Mouse (Mus musculus): Measurements from ENCODE around the gene Spata2l. TPM values are rescaled to one million over a fixed set of nuclear protein-coding genes. Genes with fewer than 3 reads are reported as not detected.
"Not testable (repeated sequence)": the region's sequence is repeated elsewhere in the genome, so short reads cannot be mapped to it uniquely, and the experiment has no call there.

Gene Spata2l
- total RNA-seq, 1 experiment from 2014 or later, result 1.8 TPM

DNA sequence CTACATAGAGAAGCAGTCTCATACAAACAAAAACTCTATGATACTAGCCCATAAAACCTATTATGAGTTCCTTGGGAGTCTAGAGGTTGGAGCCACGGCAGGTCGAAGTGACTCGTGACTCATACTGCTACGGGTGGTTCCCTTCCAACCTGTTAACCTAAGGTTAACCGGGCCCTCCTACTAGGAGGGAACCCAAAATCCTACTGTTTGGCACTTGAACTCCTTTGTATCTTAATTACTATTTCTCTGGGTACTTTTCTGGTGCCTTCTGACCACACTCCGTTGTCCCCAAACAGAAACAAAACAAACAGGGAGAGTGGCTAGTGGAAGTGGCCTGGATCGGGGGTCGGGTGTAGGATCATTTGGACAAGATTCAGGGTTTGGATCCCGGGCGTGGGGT is 24.2 kb downstream of the Spata2l start:
- ATAC-seq (replicated peaks; ENCODE audit: low read depth, poor library complexity, severe bottlenecking), result no peak

DNA sequence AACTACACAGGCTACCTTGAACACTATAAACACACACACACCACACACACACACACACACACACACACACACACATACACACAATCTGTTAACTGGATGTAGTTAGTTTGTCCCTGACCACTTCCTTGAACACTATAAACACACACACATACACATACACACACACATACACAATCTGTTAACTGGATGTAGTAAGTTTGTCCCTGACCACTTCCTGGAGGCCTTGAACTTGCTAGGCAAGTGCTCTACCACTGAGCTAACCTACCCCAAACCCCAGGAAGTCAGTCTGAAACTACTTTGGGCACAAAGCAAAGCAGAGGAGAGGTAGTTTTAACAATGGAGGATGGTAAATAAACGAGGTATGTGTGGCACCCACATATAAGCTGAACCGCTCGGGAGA is 32.5 kb downstream of the Spata2l start:
- ATAC-seq (replicated peaks; ENCODE audit: low read depth, poor library complexity, severe bottlenecking), result no peak

DNA sequence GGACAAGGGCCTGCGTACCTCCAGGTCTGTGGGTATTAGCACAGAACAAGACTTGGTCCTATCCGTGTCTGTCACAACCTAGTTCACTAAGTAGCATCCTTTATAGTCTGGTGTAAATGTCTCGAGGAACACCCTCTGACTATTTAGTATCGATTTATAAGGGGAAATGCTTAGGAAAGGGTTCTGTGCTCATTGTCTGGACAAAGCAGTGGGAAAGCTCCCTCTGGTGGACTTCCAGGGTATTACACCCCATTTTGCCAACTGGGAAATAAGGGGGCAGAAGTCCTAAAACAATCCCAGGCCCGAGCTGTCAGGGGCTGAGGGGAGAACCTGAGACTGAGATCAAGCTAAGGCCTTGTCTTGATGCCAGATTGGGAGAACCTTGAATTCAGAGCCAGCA is 33.7 kb downstream of the Spata2l start:
- ATAC-seq (replicated peaks; ENCODE audit: low read depth, poor library complexity, severe bottlenecking), result peak; percentile 68

DNA sequence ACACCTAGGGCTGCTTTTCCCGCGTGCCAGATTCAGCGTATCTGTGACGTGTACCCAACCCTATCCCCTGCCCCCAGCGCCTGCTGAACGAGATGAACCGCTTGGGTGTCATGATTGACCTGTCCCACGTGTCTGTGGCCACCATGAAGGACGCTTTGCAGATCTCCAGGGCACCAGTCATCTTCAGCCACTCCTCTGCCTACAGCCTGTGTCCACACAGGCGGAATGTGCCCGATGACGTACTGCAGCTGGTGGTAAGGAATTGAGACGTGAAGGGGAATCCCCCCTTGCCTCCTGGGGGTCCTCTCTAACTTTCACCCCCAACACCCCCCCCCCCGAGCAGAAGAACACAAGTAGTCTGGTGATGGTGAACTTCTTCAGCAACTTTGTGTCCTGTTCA is 36.2 kb downstream of the Spata2l start:
- no peak for ATAC-seq (replicated peaks; ENCODE audit: low read depth, poor library complexity, severe bottlenecking)

DNA sequence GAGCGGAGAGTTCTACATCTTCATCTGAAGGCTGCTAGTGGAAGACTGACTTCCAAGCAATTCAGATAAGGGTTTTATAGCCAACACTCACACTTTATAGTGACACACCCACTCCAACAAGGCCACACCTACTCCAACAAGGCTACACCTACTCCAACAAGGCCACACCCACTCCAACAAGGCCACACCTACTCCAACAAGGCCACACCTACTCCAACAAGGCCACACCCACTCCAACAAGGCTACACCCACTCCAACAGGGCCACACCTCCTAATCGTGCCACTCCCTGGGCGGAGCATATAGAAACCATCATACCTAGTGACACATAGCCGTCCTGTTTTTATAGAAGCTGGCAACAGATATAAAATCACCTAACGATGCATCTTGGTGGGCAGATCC is 39.0 kb downstream of the Spata2l start:
- not testable (repeated sequence) for ATAC-seq (replicated peaks; ENCODE audit: low read depth, poor library complexity, severe bottlenecking)

DNA sequence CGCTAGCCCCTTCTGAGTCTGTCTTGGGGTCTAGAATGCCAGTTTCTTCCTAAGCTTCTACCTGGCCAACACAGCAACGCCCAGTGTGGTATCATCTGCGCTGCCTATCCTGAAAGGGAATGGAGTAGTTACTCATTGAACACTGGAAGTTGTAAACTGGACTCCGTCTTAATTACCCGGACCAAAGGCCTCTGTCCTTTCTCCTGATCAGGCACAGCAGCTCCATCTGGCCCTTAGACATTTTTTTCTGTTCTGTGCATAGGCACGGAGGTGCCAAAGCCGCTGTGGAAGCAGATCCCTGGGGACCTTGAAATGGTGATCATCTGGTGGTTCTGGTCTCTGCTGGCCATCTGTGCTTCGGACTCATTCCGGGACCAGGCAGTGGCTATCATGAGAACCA is 42.3 kb downstream of the Spata2l start:
- no peak for ATAC-seq (replicated peaks; ENCODE audit: low read depth, poor library complexity, severe bottlenecking)

DNA sequence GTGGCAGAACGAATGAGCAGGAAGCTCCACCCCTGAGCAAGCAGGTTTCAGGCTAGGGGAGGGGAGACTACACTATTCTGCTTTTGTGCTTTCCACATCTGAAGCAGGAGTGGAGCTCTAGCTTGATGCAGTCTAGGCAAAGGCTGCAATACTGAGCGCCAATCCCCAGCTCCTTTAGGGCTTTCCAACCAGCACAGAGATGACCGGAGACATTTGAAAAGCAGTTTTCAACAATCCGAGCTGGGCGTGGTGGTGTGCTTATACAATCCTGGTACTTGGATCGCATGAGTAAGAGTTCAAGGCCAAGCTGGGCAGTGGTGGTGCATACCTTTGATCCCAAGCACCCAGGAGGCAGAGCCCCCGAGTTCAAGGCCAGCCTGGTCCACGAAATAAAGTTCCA is 44.1 kb downstream of the Spata2l start:
- no peak for ATAC-seq (replicated peaks; ENCODE audit: low read depth, poor library complexity, severe bottlenecking)

DNA sequence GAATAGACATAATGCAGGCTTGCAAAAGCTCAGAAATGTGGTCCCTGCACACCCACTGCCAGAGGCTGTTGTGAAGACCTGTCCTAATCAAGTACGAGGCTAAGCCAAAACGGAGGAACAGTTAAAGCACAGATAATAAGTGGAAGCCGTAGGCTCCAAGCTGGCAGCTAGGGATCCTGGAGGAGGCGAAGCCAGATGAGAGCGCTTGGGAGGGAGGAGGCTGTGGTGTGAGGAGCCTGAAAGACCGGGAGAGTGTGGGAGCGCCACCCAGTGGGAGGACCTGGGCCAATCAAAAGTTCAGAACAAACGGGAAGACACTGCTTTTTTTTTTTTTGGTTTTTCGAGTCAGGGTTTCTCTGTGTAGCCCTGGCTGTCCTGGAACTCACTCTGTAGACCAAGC is 45.4 kb downstream of the Spata2l start:
- ATAC-seq (replicated peaks; ENCODE audit: low read depth, poor library complexity, severe bottlenecking), result peak; percentile 93

DNA sequence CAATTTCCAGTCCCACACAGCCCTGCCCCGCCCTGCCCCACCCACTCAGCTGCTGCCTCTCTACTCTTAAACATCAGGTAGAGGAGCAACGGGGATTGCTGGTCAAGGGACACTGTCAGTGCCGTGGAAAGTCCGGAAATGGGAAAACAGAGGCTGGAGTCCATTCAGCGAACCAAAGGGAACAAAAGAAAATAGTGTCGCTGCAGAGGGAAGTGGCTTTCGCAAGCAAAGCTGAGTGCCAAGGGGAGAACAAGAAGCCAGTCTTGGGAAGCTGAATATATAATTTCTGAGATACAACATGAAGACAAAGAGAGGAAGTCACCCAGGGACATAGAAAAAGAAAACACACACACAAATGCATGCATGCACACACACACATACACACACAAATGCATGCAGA is 47.2 kb downstream of the Spata2l start:
- ATAC-seq (replicated peaks; ENCODE audit: low read depth, poor library complexity, severe bottlenecking), result no peak

DNA sequence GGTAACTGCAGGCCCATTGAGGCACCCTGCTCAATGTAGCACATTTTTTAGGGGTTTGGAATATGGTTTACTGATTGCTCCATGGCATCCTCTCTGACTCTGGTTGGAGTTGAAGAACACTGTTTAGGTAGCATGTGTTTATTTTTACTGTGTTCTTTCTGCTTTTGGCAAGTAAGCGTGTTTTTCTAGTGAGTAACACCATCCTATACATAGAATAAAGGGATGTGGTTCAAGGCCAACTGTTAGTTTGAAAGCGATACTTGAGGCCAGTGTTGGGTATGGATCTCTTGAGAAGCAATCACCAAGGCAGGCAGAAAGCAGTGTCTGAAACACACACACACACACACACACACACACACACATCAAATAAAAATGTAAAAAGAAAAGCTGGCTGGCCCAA is 48.0 kb downstream of the Spata2l start:
- no peak for ATAC-seq (replicated peaks; ENCODE audit: low read depth, poor library complexity, severe bottlenecking)

DNA sequence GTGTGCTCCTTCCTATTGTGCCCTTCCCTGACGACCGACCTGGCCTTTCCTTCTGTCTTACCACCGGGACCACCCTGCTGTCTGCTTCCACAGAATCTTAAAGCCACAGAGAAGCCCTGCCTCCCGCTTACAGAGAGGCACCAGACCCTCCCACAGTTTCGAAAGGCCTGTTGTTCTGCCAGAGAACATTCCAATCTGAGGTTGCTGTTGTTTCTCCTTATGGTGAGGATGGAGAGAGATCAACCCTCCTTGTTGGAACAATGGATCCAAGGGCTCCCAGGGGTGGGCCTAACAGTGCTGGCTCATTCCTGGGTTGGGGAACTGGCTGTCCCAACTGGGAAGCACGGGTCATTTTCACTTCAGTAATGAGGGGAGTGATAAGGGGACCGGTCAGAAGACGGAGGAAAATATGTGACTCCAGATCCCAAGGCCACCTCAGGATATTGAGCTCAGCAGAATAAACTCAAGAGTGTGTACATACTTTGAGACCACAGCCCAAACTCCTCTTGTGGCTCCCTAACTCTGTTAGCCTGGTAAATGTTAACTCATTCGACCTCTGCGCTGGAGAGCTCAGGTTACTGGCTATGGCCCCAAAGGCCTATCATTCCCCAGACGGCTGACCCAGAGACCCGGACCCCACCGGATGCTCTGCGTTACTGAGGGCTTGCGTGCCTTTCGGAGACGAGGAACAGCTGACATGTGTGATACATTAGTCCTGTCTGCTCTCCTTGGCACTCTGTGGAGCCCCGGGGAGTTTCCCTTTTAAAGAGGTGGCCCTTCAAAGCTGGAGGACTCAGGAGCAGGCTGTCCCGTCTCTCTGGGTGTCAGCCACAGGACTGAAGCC is 50.2 kb downstream of the Spata2l start, which contains the start of gene Dpep1:
Gene Dpep1, plus strand, starts transcription at position 677 of the 844 bp plus-strand sequence.
- ATAC-seq (replicated peaks; ENCODE audit: low read depth, poor library complexity, severe bottlenecking), result no peak

DNA sequence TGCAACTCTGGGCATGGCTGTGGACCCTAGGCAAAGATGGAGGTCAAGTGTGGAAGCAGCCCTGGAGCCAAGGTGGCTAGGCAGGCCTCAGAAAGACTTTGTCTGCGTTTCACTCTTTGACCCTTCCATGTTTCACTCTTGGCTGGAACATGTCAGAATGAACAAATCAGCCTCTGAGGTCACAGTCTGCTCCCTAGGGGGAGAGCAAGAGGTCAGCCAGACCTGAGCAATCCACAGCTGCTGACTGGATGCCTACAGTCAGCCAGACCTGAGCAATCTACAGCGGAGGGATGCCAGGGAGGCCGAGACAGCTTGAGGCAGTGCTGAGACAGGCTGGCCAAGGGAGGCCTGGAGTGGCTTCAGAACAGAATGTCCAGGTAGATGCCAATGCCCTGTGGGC is 54.6 kb downstream of the Spata2l start:
- ATAC-seq (replicated peaks; ENCODE audit: low read depth, poor library complexity, severe bottlenecking), result no peak

Other genes starting within 250 kb of the Spata2l start
- gene Ankrd11, start 194.0 kb downstream of the Spata2l start, total RNA-seq (2017), result 82.3 and 90.9 TPM in 2 replicates
- 50.3 and 51.8 TPM in 2 replicates for gene Spg7, start 173.3 kb downstream of the Spata2l start, total RNA-seq (2017)
- 3,285 and 3,463 TPM in 2 replicates for gene Rpl13, start 133.9 kb downstream of the Spata2l start, total RNA-seq (2017)
- 0.14 and 1.4 TPM in 2 replicates for gene Cpne7, start 118.9 kb downstream of the Spata2l start, total RNA-seq (2017)
- not detected in 2 replicates for gene Sult5a1, start 77.9 kb downstream of the Spata2l start, total RNA-seq (2017)
- gene Dpep1, start 50.0 kb downstream of the Spata2l start, total RNA-seq (2017), result not detected in 2 replicates
- 23.5 and 26.8 TPM in 2 replicates for gene Chmp1a, start 23.5 kb downstream of the Spata2l start, total RNA-seq (2017)
- gene Spata33, start 23.4 kb downstream of the Spata2l start, total RNA-seq (2017), result 0.59 and 3.6 TPM in 2 replicates
- gene Cdk10, start 11.4 kb downstream of the Spata2l start, total RNA-seq (2017), result 15.7 and 21.1 TPM in 2 replicates
- 8.2 and 9.1 TPM in 2 replicates for gene Zfp276, start 18.0 kb upstream of the Spata2l start, total RNA-seq (2017)
- 6.3 and 14.2 TPM in 2 replicates for gene Vps9d1, start 18.1 kb upstream of the Spata2l start, total RNA-seq (2017)
- 23.1 and 43.3 TPM in 2 replicates for gene Fanca, start 82.3 kb upstream of the Spata2l start, total RNA-seq (2017)
- gene Spire2, start 96.5 kb upstream of the Spata2l start, total RNA-seq (2017), result 2.9 TPM in 2 replicates
- 105 and 176 TPM in 2 replicates for gene Tcf25, start 137.5 kb upstream of the Spata2l start, total RNA-seq (2017)
- not detected in 2 replicates for gene Mc1r, start 170.9 kb upstream of the Spata2l start, total RNA-seq (2017)
- gene Tubb3, start 175.2 kb upstream of the Spata2l start, total RNA-seq (2017), result 0.87 TPM in 1 of 2 replicates, not detected in the other
- 41.3 and 43.9 TPM in 2 replicates for gene Def8, start 187.3 kb upstream of the Spata2l start, total RNA-seq (2017)
- gene Afg3l1, start 241.7 kb upstream of the Spata2l start, total RNA-seq (2017), result 20.2 and 22.6 TPM in 2 replicates